Mouse (Mus musculus): ENCODE results near the gene Pla2g12a.

DNA sequence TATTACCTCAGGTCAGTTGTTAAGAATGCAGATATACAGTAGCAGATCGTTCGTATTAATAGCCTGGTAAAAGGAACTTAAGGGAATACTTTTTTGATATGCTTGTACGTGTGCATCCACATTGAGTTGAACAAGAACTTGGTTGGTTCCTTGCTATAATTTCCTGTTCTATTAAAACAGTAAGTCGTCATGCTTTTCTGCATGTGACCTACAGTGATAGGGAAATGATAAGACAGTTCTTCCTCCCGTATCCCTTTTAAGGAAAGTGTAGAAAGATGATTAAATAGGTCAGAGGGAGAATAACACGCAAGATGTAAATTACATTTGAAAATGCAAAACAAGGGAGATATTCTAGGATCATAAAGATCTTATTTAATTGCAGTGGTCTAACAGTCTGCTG, 41.4 kb upstream of the Pla2g12a start:
- TF ChIP-seq CTCF (IDR thresholded peaks at IDR 0.05; ENCODE audit: borderline replicate concordance, control insufficient read depth, extremely low read depth, insufficient read depth, low read length, poor library complexity) = no peak
- no peak for TF ChIP-seq POLR2A (IDR thresholded peaks at IDR 0.05; ENCODE audit: control insufficient read depth, extremely low read depth, insufficient read depth, low read length, poor library complexity)
